Mouse (Mus musculus) myocyte (in vitro differentiated cells): ENCODE measurements at regions not wholly inside any gene's neighbourhood (a gene's known extent, or its start where the extent isn't known, plus 50 kb on each side); places are given as distances from the start of the nearest gene placed in this dataset.

Source experiments
- H3K27me3 ChIP-seq: one replicate; pipeline ENCODE4 v1.6.1; 2011; ENCODE audit not compliant: control insufficient read depth, insufficient read depth, insufficient read length
- H3K36me3 ChIP-seq: one replicate; pipeline ENCODE4 v1.6.1; 2011; ENCODE audit not compliant: control insufficient read depth, insufficient read depth
- H3K4me2 ChIP-seq: one replicate; pipeline ENCODE4 v1.6.1; 2011; ENCODE audit warnings: low read depth, control low read depth
- H3K4me3 ChIP-seq: one replicate; pipeline ENCODE4 v1.5.1; 2011; ENCODE audit warnings: mild to moderate bottlenecking, control low read depth, moderate library complexity
- H3K79me2 ChIP-seq: one replicate; pipeline ENCODE4 v1.6.1; 2011; ENCODE audit not compliant: control insufficient read depth, insufficient read depth
- H3ac ChIP-seq: one replicate; pipeline ENCODE4 v1.6.1; 2011; ENCODE audit not compliant: control insufficient read depth, insufficient read length
- CEBPB ChIP-seq: IDR thresholded peaks from 2 replicates; pipeline ENCODE4 v1.6.1; 2011; ENCODE audit warnings: mild to moderate bottlenecking, moderate library complexity; ENCODE audit not compliant: poor library complexity, insufficient read depth, severe bottlenecking
- E2F4 ChIP-seq: IDR thresholded peaks from one replicate; pipeline ENCODE4 v1.6.1; 2011; ENCODE audit warnings: mild to moderate bottlenecking, control low read depth, moderate library complexity; ENCODE audit not compliant: insufficient read depth
- MAX ChIP-seq: IDR thresholded peaks from one replicate; pipeline ENCODE4 v1.6.1; 2011; ENCODE audit warnings: low read depth, mild to moderate bottlenecking, control low read depth
- MYOD1 ChIP-seq, 3 experiments: IDR thresholded peaks; one replicate each; pipeline ENCODE4 v1.6.1; 2011; ENCODE audit warnings: control low read depth in 2 of 3, low read depth in 2 of 3, mild to moderate bottlenecking in 2 of 3, moderate library complexity in 1 of 3; ENCODE audit not compliant: insufficient read length in 2 of 3, control insufficient read depth in 1 of 3
- MYOG ChIP-seq, 3 experiments: IDR thresholded peaks; one replicate each; pipeline ENCODE4 v1.6.1; 2011; ENCODE audit warnings: control low read depth in 2 of 3, low read depth in 2 of 3, mild to moderate bottlenecking in 2 of 3; ENCODE audit not compliant: insufficient read length in 2 of 3, control insufficient read depth in 1 of 3, insufficient read depth in 1 of 3
- POLR2A ChIP-seq: IDR thresholded peaks from one replicate; pipeline ENCODE4 v1.6.1; 2011; ENCODE audit warnings: low read depth, mild to moderate bottlenecking, control low read depth, moderate library complexity; ENCODE audit not compliant: insufficient read length
- POLR2AphosphoS2 ChIP-seq: IDR thresholded peaks from one replicate; pipeline ENCODE4 v1.6.1; 2011; ENCODE audit warnings: low read depth, control low read depth; ENCODE audit not compliant: insufficient read length
- REST ChIP-seq: IDR thresholded peaks from one replicate; pipeline ENCODE4 v1.6.1; 2011; ENCODE audit warnings: mild to moderate bottlenecking, control low read depth, moderate library complexity; ENCODE audit not compliant: insufficient read depth, insufficient read length
- SRF ChIP-seq: IDR thresholded peaks from one replicate; pipeline ENCODE4 v1.6.1; 2011; ENCODE audit warnings: low read depth; ENCODE audit not compliant: control insufficient read depth, insufficient read length
- TCF12 ChIP-seq: IDR thresholded peaks from one replicate; pipeline ENCODE4 v1.6.1; 2011; ENCODE audit warnings: mild to moderate bottlenecking, control low read depth; ENCODE audit not compliant: poor library complexity, insufficient read depth, severe bottlenecking
- TCF3 ChIP-seq: IDR thresholded peaks from one replicate; pipeline ENCODE4 v1.6.1; 2011; ENCODE audit warnings: low read depth, control low read depth; ENCODE audit not compliant: insufficient read length
- USF1 ChIP-seq: IDR thresholded peaks from one replicate; pipeline ENCODE4 v1.6.1; 2011; ENCODE audit warnings: low read depth, mild to moderate bottlenecking, control low read depth, moderate library complexity

DNA sequence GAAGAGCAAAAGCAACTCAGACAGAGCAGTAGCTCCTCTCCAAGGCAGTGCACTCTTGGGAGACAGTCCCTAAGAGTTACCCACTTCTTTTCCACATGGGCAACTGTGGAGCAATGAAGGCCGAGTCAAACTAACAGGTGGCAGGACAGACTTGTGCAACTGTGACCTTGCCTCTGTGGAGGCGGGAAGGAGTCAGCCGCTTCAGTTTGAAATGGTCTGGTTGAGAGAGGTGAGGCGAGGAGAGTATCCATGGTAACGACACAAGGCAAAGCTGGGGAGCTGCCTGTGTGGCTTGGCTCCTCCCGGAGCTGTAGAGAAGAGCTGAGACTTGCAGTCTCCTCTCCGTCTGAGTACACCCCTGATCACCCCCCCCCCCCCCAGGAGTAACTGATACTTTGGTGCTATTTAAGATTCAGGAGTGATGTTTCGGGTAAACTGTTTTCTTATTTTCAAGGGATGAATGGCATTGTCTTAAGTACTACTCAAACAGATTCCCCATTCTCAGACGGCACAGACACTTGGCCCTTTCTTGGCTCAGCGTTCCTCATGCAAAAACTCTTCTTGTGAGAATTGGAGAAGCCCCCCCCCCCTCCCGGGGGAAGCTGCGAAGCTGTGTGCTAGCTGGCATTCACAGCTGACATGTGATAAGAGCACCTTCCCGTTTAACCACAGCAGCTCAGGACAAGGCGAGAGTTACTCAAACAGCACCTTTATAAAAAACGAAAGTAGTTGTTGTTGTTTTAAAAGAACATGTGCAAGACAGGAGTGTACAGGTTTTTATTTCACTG is 54.9 kb upstream of the Chst1 start:
- Histone ChIP-seq H3K27me3 (peaks cover 32% of the 10 kb centered on the region), H3K79me2 (no peaks in the 10 kb centered on the region), H3K36me3 (no peaks in the 10 kb centered on the region), H3K4me3 (no peak overlapping the region), H3K4me2 (no peak overlapping the region), H3ac (no peak overlapping the region)
- TF ChIP-seq SRF (no peak), USF1 (no peak), E2F4 (no peak), TCF3 (no peak), CEBPB (no peak), POLR2AphosphoS2 (no peak), MYOG (IDR thresholded peaks at IDR 0.05; ENCODE audit: control insufficient read depth in 1 of 3, insufficient read depth in 1 of 3, insufficient read length in 2 of 3, low read depth in 2 of 3) (no peak), MAX (no peak), REST (no peak), MYOD1 (IDR thresholded peaks at IDR 0.05; ENCODE audit: control insufficient read depth in 1 of 3, insufficient read length in 2 of 3, low read depth in 2 of 3) (no peak), TCF12 (no peak), POLR2A (no peak)

GRCm38 (mm10) chr2:92540841-92541240 is 58.7 kb upstream of the Chst1 start:
- no peaks in the 10 kb centered on the region for H3K79me2 ChIP-seq
- H3K27me3 ChIP-seq: peaks cover 24% of the 10 kb centered on the region
- TF ChIP-seq CEBPB (no peak), REST (no peak), POLR2AphosphoS2 (no peak), TCF3 (no peak), TCF12 (no peak)
- no peaks in the 10 kb centered on the region for H3K36me3 ChIP-seq
- H3K4me2 ChIP-seq: no peak overlapping the region
- H3ac ChIP-seq: no peak overlapping the region
- H3K4me3 ChIP-seq: no peak overlapping the region

DNA sequence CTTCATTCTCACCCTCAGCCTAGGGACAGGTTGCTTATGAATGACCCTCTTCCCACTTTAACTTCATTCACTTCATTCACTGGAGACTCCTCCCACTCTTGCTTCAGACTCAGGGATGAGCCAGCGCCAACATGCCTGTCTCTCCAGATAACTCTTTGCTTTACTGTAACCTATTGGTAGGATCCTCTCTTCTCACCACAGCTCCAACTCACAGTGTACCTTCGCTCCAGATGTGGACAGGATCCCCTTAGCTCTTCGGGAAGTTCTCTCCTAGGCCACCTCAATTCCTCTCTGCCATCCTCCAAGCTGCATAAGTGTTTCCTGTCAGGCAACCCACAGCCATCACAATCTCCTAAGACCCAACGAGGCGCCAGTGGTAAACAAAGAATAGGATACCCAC is 67.5 kb upstream of the Chst1 start:
- no peaks in the 10 kb centered on the region for H3K36me3 ChIP-seq
- peaks cover 3% of the 10 kb centered on the region for H3K27me3 ChIP-seq
- no peak overlapping the region for H3K4me3 ChIP-seq
- H3K79me2 ChIP-seq: no peaks in the 10 kb centered on the region
- TF ChIP-seq MYOD1 (IDR thresholded peaks at IDR 0.05; ENCODE audit: control insufficient read depth in 1 of 3, insufficient read length in 2 of 3, low read depth in 2 of 3) (no peak), TCF3 (no peak), CEBPB (no peak), POLR2AphosphoS2 (no peak), POLR2A (no peak), MAX (no peak), REST (no peak)
- no peak overlapping the region for H3K4me2 ChIP-seq
- no peak overlapping the region for H3ac ChIP-seq

DNA sequence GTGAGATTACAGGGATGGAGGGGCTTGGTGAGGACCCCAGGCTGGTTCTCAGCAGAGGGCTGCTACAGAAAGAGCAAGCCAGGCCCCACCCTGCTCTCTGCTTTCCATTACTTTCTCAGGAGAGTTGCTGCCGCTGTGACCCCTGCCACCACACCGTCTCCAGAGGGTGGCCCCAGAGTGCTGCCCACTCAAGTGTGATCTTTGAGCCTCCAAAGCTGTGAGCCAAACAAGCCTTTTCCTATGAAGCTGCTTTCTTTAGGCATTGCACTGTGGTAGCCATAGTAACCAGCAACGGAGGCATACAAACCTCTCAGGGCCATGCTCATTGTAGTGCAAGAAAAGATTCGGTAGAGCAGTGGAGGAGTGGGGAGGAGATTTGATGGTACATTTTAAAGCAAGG is 68.8 kb upstream of the Chst1 start:
- peaks cover 8% of the 10 kb centered on the region for H3K27me3 ChIP-seq
- H3K79me2 ChIP-seq: no peaks in the 10 kb centered on the region
- no peak overlapping the region for H3ac ChIP-seq
- no peaks in the 10 kb centered on the region for H3K36me3 ChIP-seq
- TF ChIP-seq POLR2A (no peak), E2F4 (no peak), TCF12 (no peak), USF1 (no peak), MYOG (IDR thresholded peaks at IDR 0.05; ENCODE audit: control insufficient read depth in 1 of 3, insufficient read depth in 1 of 3, insufficient read length in 2 of 3, low read depth in 2 of 3) (no peak), REST (no peak), SRF (no peak), MAX (no peak), CEBPB (no peak)
- H3K4me2 ChIP-seq: no peak overlapping the region
- no peak overlapping the region for H3K4me3 ChIP-seq

- Histone ChIP-seq H3K79me2 (no peaks in the 10 kb centered on the region), H3K36me3 (no peaks in the 10 kb centered on the region), H3K27me3 (peaks cover 8% of the 10 kb centered on the region), H3ac (no peak overlapping the region), H3K4me2 (peak overlapping the region; percentile 50), H3K4me3 (no peak overlapping the region)
- TF ChIP-seq MYOD1 (IDR thresholded peaks at IDR 0.05; ENCODE audit: control insufficient read depth in 1 of 3, insufficient read length in 2 of 3, low read depth in 2 of 3): no peak
- no peak for TF ChIP-seq TCF12
- no peak for TF ChIP-seq SRF
- TF ChIP-seq E2F4: no peak
- no peak for TF ChIP-seq CEBPB
- TF ChIP-seq POLR2A: no peak
- no peak for TF ChIP-seq TCF3
- no peak for TF ChIP-seq MYOG (IDR thresholded peaks at IDR 0.05; ENCODE audit: control insufficient read depth in 1 of 3, insufficient read depth in 1 of 3, insufficient read length in 2 of 3, low read depth in 2 of 3)
- TF ChIP-seq REST: no peak
- TF ChIP-seq MAX: no peak
- no peak for TF ChIP-seq USF1
- no peak for TF ChIP-seq POLR2AphosphoS2
Observed at GRCm38 (mm10) chr2:92529670-92530322, 69.5 kb upstream of the Slc35c1 start.
